Mouse (Mus musculus): Measurements from ENCODE around the gene Dgki. TPM values are rescaled to one million over a fixed set of nuclear protein-coding genes. Genes with fewer than 3 reads are reported as not detected.

The Dgki gene
- polyA plus RNA-seq, 1 experiment from 2014 or later = 0.27 TPM

GRCm38 (mm10) chr6:36990186-36990585, 309.8 kb downstream of the Dgki start:
- Histone ChIP-seq H3K4me3 (ENCODE audit: low read length) (no peak overlapping the region), H3K27me3 (ENCODE audit: control insufficient read depth, insufficient read depth, low read length) (no peaks in the 10 kb centered on the region), H3K36me3 (ENCODE audit: control insufficient read depth, insufficient read depth, low read length) (no peaks in the 10 kb centered on the region), H3K4me2 (replicated peaks; ENCODE audit: low read depth, low read length) (no peak overlapping the region), H3K9ac (ENCODE audit: low read depth, low read length) (no peak overlapping the region), H3K4me1 (ENCODE audit: control insufficient read depth, insufficient read depth, low read length) (no peaks in the 10 kb centered on the region), H3K9me3 (ENCODE audit: control insufficient read depth, low read length) (no peaks in the 10 kb centered on the region), H3K27ac (ENCODE audit: low read depth, low read length) (no peak overlapping the region)
- no peak for ATAC-seq (ENCODE audit: low FRiP score, low TSS enrichment)
- WGBS = 39% methylated on average over 3 of the region's 3 CpGs

- WGBS = 90% methylated on average over 3 of the region's 3 CpGs
- H3K36me3 ChIP-seq (ENCODE audit: control insufficient read depth, insufficient read depth, low read length) = no peaks in the 10 kb centered on the region
Measured at GRCm38 (mm10) chr6:36988800-36989199, 311.2 kb downstream of the Dgki start.

GRCm38 (mm10) chr6:36981646-36982045, 318.3 kb downstream of the Dgki start:
- 74% methylated on average over 2 of the region's 2 CpGs for WGBS
- ATAC-seq (ENCODE audit: low FRiP score, low TSS enrichment) = no peak
- H3K36me3 ChIP-seq (ENCODE audit: control insufficient read depth, insufficient read depth, low read length) = no peaks in the 10 kb centered on the region

More at GRCm38 (mm10) chr6:36988800-36989199, 311.2 kb downstream of the Dgki start:
- no peaks in the 10 kb centered on the region for H3K9me3 ChIP-seq (ENCODE audit: control insufficient read depth, low read length)
- no peaks in the 10 kb centered on the region for H3K4me1 ChIP-seq (ENCODE audit: control insufficient read depth, insufficient read depth, low read length)
- no peaks in the 10 kb centered on the region for H3K27me3 ChIP-seq (ENCODE audit: control insufficient read depth, insufficient read depth, low read length)
- no peak overlapping the region for H3K4me2 ChIP-seq (replicated peaks; ENCODE audit: low read depth, low read length)
- no peak overlapping the region for H3K9ac ChIP-seq (ENCODE audit: low read depth, low read length)
- H3K4me3 ChIP-seq (ENCODE audit: low read length) = no peak overlapping the region
- no peak for ATAC-seq (ENCODE audit: low FRiP score, low TSS enrichment)
- H3K27ac ChIP-seq (ENCODE audit: low read depth, low read length) = no peak overlapping the region

GRCm38 (mm10) chr6:36980475-36980874, 319.5 kb downstream of the Dgki start:
- WGBS = 83% methylated on average over 5 of the region's 5 CpGs
- no peak for ATAC-seq (ENCODE audit: low FRiP score, low TSS enrichment)
- Histone ChIP-seq H3K4me2 (replicated peaks; ENCODE audit: low read depth, low read length) (no peak overlapping the region), H3K27ac (ENCODE audit: low read depth, low read length) (no peak overlapping the region), H3K4me3 (ENCODE audit: low read length) (no peak overlapping the region), H3K27me3 (ENCODE audit: control insufficient read depth, insufficient read depth, low read length) (no peaks in the 10 kb centered on the region), H3K9me3 (ENCODE audit: control insufficient read depth, low read length) (no peaks in the 10 kb centered on the region), H3K36me3 (ENCODE audit: control insufficient read depth, insufficient read depth, low read length) (no peaks in the 10 kb centered on the region), H3K9ac (ENCODE audit: low read depth, low read length) (no peak overlapping the region), H3K4me1 (ENCODE audit: control insufficient read depth, insufficient read depth, low read length) (no peaks in the 10 kb centered on the region)

More at GRCm38 (mm10) chr6:36981646-36982045, 318.3 kb downstream of the Dgki start:
- H3K4me3 ChIP-seq (ENCODE audit: low read length) = no peak overlapping the region
- no peak overlapping the region for H3K27ac ChIP-seq (ENCODE audit: low read depth, low read length)
- H3K9me3 ChIP-seq (ENCODE audit: control insufficient read depth, low read length) = no peaks in the 10 kb centered on the region
- H3K4me2 ChIP-seq (replicated peaks; ENCODE audit: low read depth, low read length) = no peak overlapping the region
- H3K9ac ChIP-seq (ENCODE audit: low read depth, low read length) = no peak overlapping the region
- no peaks in the 10 kb centered on the region for H3K27me3 ChIP-seq (ENCODE audit: control insufficient read depth, insufficient read depth, low read length)
- no peaks in the 10 kb centered on the region for H3K4me1 ChIP-seq (ENCODE audit: control insufficient read depth, insufficient read depth, low read length)

- 97% methylated on average over 1 of the region's 1 CpGs for WGBS
- no peak overlapping the region for H3K27ac ChIP-seq (ENCODE audit: low read depth, low read length)
- no peak for ATAC-seq (ENCODE audit: low FRiP score, low TSS enrichment)
- no peak overlapping the region for H3K4me3 ChIP-seq (ENCODE audit: low read length)
- H3K4me1 ChIP-seq (ENCODE audit: control insufficient read depth, insufficient read depth, low read length) = no peaks in the 10 kb centered on the region
- no peaks in the 10 kb centered on the region for H3K36me3 ChIP-seq (ENCODE audit: control insufficient read depth, insufficient read depth, low read length)
- no peaks in the 10 kb centered on the region for H3K9me3 ChIP-seq (ENCODE audit: control insufficient read depth, low read length)
- no peak overlapping the region for H3K4me2 ChIP-seq (replicated peaks; ENCODE audit: low read depth, low read length)
- no peak overlapping the region for H3K9ac ChIP-seq (ENCODE audit: low read depth, low read length)
- no peaks in the 10 kb centered on the region for H3K27me3 ChIP-seq (ENCODE audit: control insufficient read depth, insufficient read depth, low read length)
Measured at GRCm38 (mm10) chr6:36978176-36978575, 321.8 kb downstream of the Dgki start.

- no peaks in the 10 kb centered on the region for H3K9me3 ChIP-seq (ENCODE audit: control insufficient read depth, low read length)
- H3K27ac ChIP-seq (ENCODE audit: low read depth, low read length) = no peak overlapping the region
- H3K36me3 ChIP-seq (ENCODE audit: control insufficient read depth, insufficient read depth, low read length) = no peaks in the 10 kb centered on the region
- no peak for ATAC-seq (ENCODE audit: low FRiP score, low TSS enrichment)
- no peak overlapping the region for H3K4me3 ChIP-seq (ENCODE audit: low read length)
- no peak overlapping the region for H3K4me2 ChIP-seq (replicated peaks; ENCODE audit: low read depth, low read length)
- 0 out of 2 replicates have a peak, but pooled peaks cover 6% of the 10 kb centered on the region for H3K4me1 ChIP-seq (ENCODE audit: control insufficient read depth, insufficient read depth, low read length)
- no peak overlapping the region for H3K9ac ChIP-seq (ENCODE audit: low read depth, low read length)
- H3K27me3 ChIP-seq (ENCODE audit: control insufficient read depth, insufficient read depth, low read length) = no peaks in the 10 kb centered on the region
- 78% methylated on average over 9 of the region's 9 CpGs for WGBS
Measured at GRCm38 (mm10) chr6:36973096-36973495, 326.9 kb downstream of the Dgki start.

GRCm38 (mm10) chr6:36972494-36972893, 327.5 kb downstream of the Dgki start:
- H3K4me2 ChIP-seq (replicated peaks; ENCODE audit: low read depth, low read length) = no peak overlapping the region
- H3K36me3 ChIP-seq (ENCODE audit: control insufficient read depth, insufficient read depth, low read length) = no peaks in the 10 kb centered on the region
- no peaks in the 10 kb centered on the region for H3K9me3 ChIP-seq (ENCODE audit: control insufficient read depth, low read length)
- 0 out of 2 replicates have a peak, but pooled peaks cover 6% of the 10 kb centered on the region for H3K4me1 ChIP-seq (ENCODE audit: control insufficient read depth, insufficient read depth, low read length)
- H3K27ac ChIP-seq (ENCODE audit: low read depth, low read length) = no peak overlapping the region
- no peak for ATAC-seq (ENCODE audit: low FRiP score, low TSS enrichment)
- WGBS = 31% methylated on average over 1 of the region's 1 CpGs
- H3K27me3 ChIP-seq (ENCODE audit: control insufficient read depth, insufficient read depth, low read length) = no peaks in the 10 kb centered on the region
- no peak overlapping the region for H3K4me3 ChIP-seq (ENCODE audit: low read length)
- H3K9ac ChIP-seq (ENCODE audit: low read depth, low read length) = no peak overlapping the region

GRCm38 (mm10) chr6:36969249-36969885, 330.6 kb downstream of the Dgki start:
- no peaks in the 10 kb centered on the region for H3K36me3 ChIP-seq (ENCODE audit: control insufficient read depth, insufficient read depth, low read length)
- H3K9ac ChIP-seq (ENCODE audit: low read depth, low read length) = no peak overlapping the region
- no peaks in the 10 kb centered on the region for H3K9me3 ChIP-seq (ENCODE audit: control insufficient read depth, low read length)
- H3K27me3 ChIP-seq (ENCODE audit: control insufficient read depth, insufficient read depth, low read length) = no peaks in the 10 kb centered on the region
- ATAC-seq (ENCODE audit: low FRiP score, low TSS enrichment) = no peak
- no peak overlapping the region for H3K27ac ChIP-seq (ENCODE audit: low read depth, low read length)
- no peak overlapping the region for H3K4me3 ChIP-seq (ENCODE audit: low read length)
- WGBS = 84% methylated on average over 5 of the region's 5 CpGs
- H3K4me2 ChIP-seq (replicated peaks; ENCODE audit: low read depth, low read length) = no peak overlapping the region
- 0 out of 2 replicates have a peak, but pooled peaks cover 6% of the 10 kb centered on the region for H3K4me1 ChIP-seq (ENCODE audit: control insufficient read depth, insufficient read depth, low read length)

- peaks cover 1% of the 10 kb centered on the region; the same call in 1 of the 2 replicates for H3K9me3 ChIP-seq (ENCODE audit: control insufficient read depth, low read length)
- H3K9ac ChIP-seq (ENCODE audit: low read depth, low read length) = no peak overlapping the region
- peak; percentile 85; the same call in 1 of the 2 replicates for ATAC-seq (ENCODE audit: low FRiP score, low TSS enrichment)
- H3K4me1 ChIP-seq (ENCODE audit: control insufficient read depth, insufficient read depth, low read length) = no peaks in the 10 kb centered on the region
- 57% methylated on average over 4 of the region's 4 CpGs for WGBS
- no peaks in the 10 kb centered on the region for H3K27me3 ChIP-seq (ENCODE audit: control insufficient read depth, insufficient read depth, low read length)
- H3K27ac ChIP-seq (ENCODE audit: low read depth, low read length) = no peak overlapping the region
- H3K4me2 ChIP-seq (replicated peaks; ENCODE audit: low read depth, low read length) = no peak overlapping the region
- H3K36me3 ChIP-seq (ENCODE audit: control insufficient read depth, insufficient read depth, low read length) = no peaks in the 10 kb centered on the region
- H3K4me3 ChIP-seq (ENCODE audit: low read length) = no peak overlapping the region
Measured at GRCm38 (mm10) chr6:36960658-36961057, 339.3 kb downstream of the Dgki start.
